Mouse (Mus musculus): Measurements from ENCODE around the gene Nat8f1.
"Not testable (repeated sequence)": the region's sequence is repeated elsewhere in the genome, so short reads cannot be mapped to it uniquely, and the experiment has no call there.

The Nat8f1 gene

GRCm38 (mm10) chr6:85908341-85908740 is 7.1 kb downstream of the Nat8f1 start:
- no peak for DNase-seq (ENCODE audit: low read depth, low spot score)

- not testable (repeated sequence) for DNase-seq (ENCODE audit: low read depth, low spot score)
These were observed 8.6 kb downstream of the Nat8f1 start for GRCm38 (mm10) chr6:85906911-85907351.

GRCm38 (mm10) chr6:85904642-85905061 is 10.8 kb downstream of the Nat8f1 start, which contains the start of gene Nat8f4:
Gene Nat8f4, minus strand, starts transcription at chr6:85904884.
- peak; percentile 76 for DNase-seq (ENCODE audit: low read depth, low spot score)

GRCm38 (mm10) chr6:85902303-85902702 is 13.2 kb downstream of the Nat8f1 start:
- DNase-seq (ENCODE audit: low read depth, low spot score): no peak

GRCm38 (mm10) chr6:85898596-85899475 is 16.7 kb downstream of the Nat8f1 start:
- DNase-seq (ENCODE audit: low read depth, low spot score): not testable (repeated sequence)

GRCm38 (mm10) chr6:85895061-85895648 is 20.3 kb downstream of the Nat8f1 start:
- peak; percentile 39 for DNase-seq (ENCODE audit: low read depth, low spot score)

- no peak for DNase-seq (ENCODE audit: low read depth, low spot score)
These were observed 26.5 kb downstream of the Nat8f1 start for GRCm38 (mm10) chr6:85888961-85889360.

- no peak for DNase-seq (ENCODE audit: low read depth, low spot score)
These were observed 31.2 kb downstream of the Nat8f1 start for GRCm38 (mm10) chr6:85884311-85884710.

GRCm38 (mm10) chr6:85883246-85883645 is 32.2 kb downstream of the Nat8f1 start:
- not testable (repeated sequence) for DNase-seq (ENCODE audit: low read depth, low spot score)

- DNase-seq (ENCODE audit: low read depth, low spot score): not testable (repeated sequence)
These were observed 46.5 kb downstream of the Nat8f1 start, which contains the start of gene Nat8f2 for GRCm38 (mm10) chr6:85869006-85869405. Gene Nat8f2, minus strand, starts transcription at chr6:85869158.

GRCm38 (mm10) chr6:85867726-85868690 is 47.5 kb downstream of the Nat8f1 start:
- DNase-seq (ENCODE audit: low read depth, low spot score): no peak

GRCm38 (mm10) chr6:85866995-85867394 is 48.5 kb downstream of the Nat8f1 start:
- DNase-seq (ENCODE audit: low read depth, low spot score): not testable (repeated sequence)

- not testable (repeated sequence) for DNase-seq (ENCODE audit: low read depth, low spot score)
These were observed 49.3 kb downstream of the Nat8f1 start for GRCm38 (mm10) chr6:85866166-85866565.

- not testable (repeated sequence) for DNase-seq (ENCODE audit: low read depth, low spot score)
These were observed 50.4 kb downstream of the Nat8f1 start for GRCm38 (mm10) chr6:85864900-85865639.

GRCm38 (mm10) chr6:85863840-85864239 is 51.6 kb downstream of the Nat8f1 start:
- DNase-seq (ENCODE audit: low read depth, low spot score): no peak

GRCm38 (mm10) chr6:85863136-85863535 is 52.4 kb downstream of the Nat8f1 start:
- DNase-seq (ENCODE audit: low read depth, low spot score): no peak

GRCm38 (mm10) chr6:85862565-85862964 is 52.9 kb downstream of the Nat8f1 start:
- no peak for DNase-seq (ENCODE audit: low read depth, low spot score)

GRCm38 (mm10) chr6:85861247-85861646 is 54.2 kb downstream of the Nat8f1 start:
- no peak for DNase-seq (ENCODE audit: low read depth, low spot score)

Data from A20 (cell line).